Mouse (Mus musculus) forebrain, embryonic 14.5 days (tissue): ENCODE measurements around the gene Gdf10. TPM values are rescaled to one million over a fixed set of nuclear protein-coding genes. Genes with fewer than 3 reads are reported as not detected.

ENCODE experiments used
- ATAC-seq: fragments of 200-750 bp; cut with Nextera tagmentation; 2 replicates; pipeline ENCODE4 v1.8.0; 2017; ENCODE audit warnings: mild to moderate bottlenecking, moderate library complexity
- DNase-seq: peaks from one replicate; pipeline ENCODE4 v3.0.0-alpha.2; 2015; ENCODE audit warnings: low spot score
- H3K27ac ChIP-seq: fragments of 300-500 bp; sonication (generic); 2 replicates; pipeline ENCODE4 v1.5.1; 2014; ENCODE audit warnings: low read depth, mild to moderate bottlenecking, control low read depth, low read length, moderate library complexity
- H3K27me3 ChIP-seq: fragments of 300-500 bp; sonication (generic); replicated peaks from 2 replicates; pipeline ENCODE4 v1.6.1; 2014; ENCODE audit warnings: low read length, control low read depth, mixed read lengths; ENCODE audit not compliant: control insufficient read depth, insufficient read depth
- H3K36me3 ChIP-seq: fragments of 300-500 bp; sonication (generic); 2 replicates; pipeline ENCODE4 v1.6.1; 2014; ENCODE audit warnings: low read length, control low read depth; ENCODE audit not compliant: control insufficient read depth, insufficient read depth
- H3K4me1 ChIP-seq: fragments of 300-500 bp; sonication (generic); 2 replicates; pipeline ENCODE4 v1.6.1; 2014; ENCODE audit warnings: antibody characterized with exemption, low read length, control low read depth; ENCODE audit not compliant: control insufficient read depth, insufficient read depth
- H3K4me2 ChIP-seq: fragments of 300-500 bp; sonication (generic); 2 replicates; pipeline ENCODE4 v1.6.1; 2014; ENCODE audit warnings: mild to moderate bottlenecking, control low read depth, low read length
- H3K4me3 ChIP-seq: fragments of 300-500 bp; sonication (generic); 2 replicates; pipeline ENCODE4 v1.5.1; 2014; ENCODE audit warnings: low read depth, low read length, control low read depth
- H3K9ac ChIP-seq: fragments of 300-500 bp; sonication (generic); 2 replicates; pipeline ENCODE4 v1.6.1; 2014; ENCODE audit warnings: mild to moderate bottlenecking, low read length, control low read depth, moderate library complexity
- H3K9me3 ChIP-seq: fragments of 300-500 bp; sonication (generic); replicated peaks from 2 replicates; pipeline ENCODE4 v1.6.1; 2016; ENCODE audit warnings: low read length, control low read depth, mixed read lengths; ENCODE audit not compliant: control insufficient read depth
- WGBS: fragments of 180-500 bp; shearing (Covaris S2); extraction: QIAGEN DNeasy Blood & Tissue Kit; methylation state at CpG from one replicate; pipeline ENCODE4 v1.1.7; 2014; 5-methylcytosine and 5-hydroxymethylcytosine counted together
- polyA plus RNA-seq: library from polyadenylated mRNA; unstranded; fragments of >200 nt; fragmentation: Nextera tagmentation; extraction: Ambion mirVana; gene quantifications from 2 replicates; pipeline ENCODE4 v1.2.1, GENCODE M21; 2014

Gene Gdf10
- polyA plus RNA-seq, 1 experiment from 2014 or later: 2.6 TPM

DNA sequence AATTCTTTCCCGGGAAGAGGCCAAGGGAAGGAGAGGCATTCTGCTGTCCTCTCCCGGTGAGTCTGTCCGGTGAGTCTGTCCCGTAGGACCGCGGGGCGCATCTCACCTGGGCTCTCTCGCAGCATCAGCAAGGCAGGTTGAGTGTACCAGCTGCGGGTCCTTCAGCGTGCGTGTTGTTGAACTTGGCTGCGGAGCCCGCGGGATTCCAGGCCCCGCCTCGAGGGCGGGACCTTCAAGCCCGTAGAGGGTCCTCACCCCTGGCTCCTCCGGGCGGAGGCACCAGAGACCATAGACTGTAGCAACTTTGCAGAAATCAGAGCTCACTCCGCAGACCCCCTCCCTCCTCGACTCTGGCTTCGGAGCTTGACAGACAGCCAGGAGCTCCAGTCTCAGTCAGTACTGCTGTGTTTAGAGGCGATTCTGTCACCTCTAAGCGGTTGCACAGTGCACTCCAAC, 55.2 kb downstream of the Gdf10 start, which contains the start of gene Zfp488:
TSS of gene Zfp488 (minus strand) at position 161 of the 456 bp plus-strand sequence.
- ATAC-seq (peak; percentile 69), DNase-seq (peak; percentile 52)
- Histone ChIP-seq H3K9ac (peak within 1 kb of the TSS; percentile 37; the same call in 1 of the 2 replicates), H3K4me1 (peaks cover 5% of the 10 kb centered on the region; the same call in 1 of the 2 replicates), H3K4me2 (peak within 1 kb of the TSS; percentile 66), H3K27ac (no peak within 1 kb of the TSS), H3K4me3 (peak within 1 kb of the TSS; percentile 29), H3K9me3 (no peaks in the 10 kb centered on the region), H3K36me3 (no peaks in the 10 kb centered on the region), H3K27me3 (no peaks in the 10 kb centered on the region)
- WGBS: under 1% methylated on average over 22 of the region's 25 CpGs

Other genes starting within 250 kb of the Gdf10 start
- not detected in 2 replicates for gene Gdf2, start 17.5 kb downstream of the Gdf10 start, polyA plus RNA-seq
- not detected in 2 replicates for gene Rbp3, start 30.4 kb downstream of the Gdf10 start, polyA plus RNA-seq
- gene Zfp488, start 55.2 kb downstream of the Gdf10 start, polyA plus RNA-seq: 0.09 and 0.15 TPM in 2 replicates
- not detected in 2 replicates for gene Gm30083, start 91.6 kb downstream of the Gdf10 start, polyA plus RNA-seq
- not detected in 2 replicates for gene Gm5460, start 93.2 kb downstream of the Gdf10 start, polyA plus RNA-seq
- not detected in 2 replicates for gene Antxrl, start 129.1 kb downstream of the Gdf10 start, polyA plus RNA-seq
- gene Anxa8, start 162.4 kb downstream of the Gdf10 start, polyA plus RNA-seq: not detected in 2 replicates
- gene A630023A22Rik, start 179.2 kb downstream of the Gdf10 start, polyA plus RNA-seq: not detected in 2 replicates
- 0.05 and 0.07 TPM in 2 replicates for gene Npy4r, start 228.9 kb downstream of the Gdf10 start, polyA plus RNA-seq